Mouse (Mus musculus): ENCODE measurements around the gene Lst1.
"Not testable (repeated sequence)": the region's sequence is repeated elsewhere in the genome, so short reads cannot be mapped to it uniquely, and the experiment has no call there.

Lst1 gene

GRCm38 (mm10) chr17:35187959-35188610 lies at the start of gene Lst1:
TSS of gene Lst1 (minus strand) at chr17:35188439.
- DNase-seq (ENCODE audit: low spot score in 2 of 2) = no peak

DNA sequence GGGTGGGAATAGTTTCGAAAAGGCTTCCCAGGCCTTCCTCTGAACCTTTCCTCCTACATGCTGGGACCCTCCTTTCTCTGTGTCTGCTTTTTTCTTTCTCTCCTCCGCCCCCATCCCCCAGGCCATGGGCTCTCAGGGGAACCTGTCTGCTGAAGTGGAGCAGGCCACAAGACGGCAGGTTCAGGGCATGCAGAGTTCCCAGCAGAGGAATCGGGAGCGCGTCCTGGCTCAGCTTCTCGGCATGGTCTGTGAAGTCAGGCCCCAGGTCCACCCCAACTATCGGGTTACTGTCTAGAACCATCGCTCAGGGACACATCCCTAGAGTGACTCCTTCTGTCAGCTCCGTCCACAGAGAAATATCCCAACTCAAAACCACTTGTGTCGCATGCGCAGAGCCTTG lies 49.3 kb upstream of the Lst1 start:
- no peak for DNase-seq (ENCODE audit: low spot score in 2 of 2)

- no peak for DNase-seq (ENCODE audit: low spot score in 2 of 2)
Measured at GRCm38 (mm10) chr17:35236996-35237395, 48.8 kb upstream of the Lst1 start.

- peak; percentile 99 for DNase-seq (ENCODE audit: low spot score in 2 of 2)
Measured at GRCm38 (mm10) chr17:35236390-35236746, 48.1 kb upstream of the Lst1 start.

GRCm38 (mm10) chr17:35235614-35236389 lies 47.6 kb upstream of the Lst1 start, which contains the start of gene Nfkbil1:
TSS of gene Nfkbil1 (minus strand) at chr17:35235792.
- peak; percentile 71 to 80 for DNase-seq (ENCODE audit: low spot score in 2 of 2)

DNA sequence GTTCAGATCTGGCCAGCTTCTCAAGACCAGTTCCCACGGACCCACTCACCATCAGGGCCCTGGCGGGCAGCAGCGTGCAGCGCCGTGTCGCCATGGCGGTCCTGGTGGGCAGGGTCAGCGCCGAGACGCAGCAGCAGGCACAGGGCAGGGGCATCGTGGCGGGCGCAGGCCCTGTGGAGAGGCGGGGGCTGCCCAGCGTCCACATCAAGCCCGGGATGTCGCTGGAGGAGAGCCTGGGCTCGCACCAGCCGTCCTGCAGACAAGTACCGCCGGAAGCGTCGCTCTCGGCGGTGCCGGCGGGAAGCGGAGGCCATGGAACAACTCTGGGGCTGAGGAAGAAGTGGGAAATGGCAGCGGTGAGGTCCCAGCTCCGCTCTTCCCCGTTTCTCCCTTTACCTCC lies 46.7 kb upstream of the Lst1 start:
- no peak for DNase-seq (ENCODE audit: low spot score in 2 of 2)

- not testable (repeated sequence) for DNase-seq (ENCODE audit: low spot score in 2 of 2)
Measured at GRCm38 (mm10) chr17:35234090-35234489, 45.9 kb upstream of the Lst1 start.

- no peak for DNase-seq (ENCODE audit: low spot score in 2 of 2)
Measured at GRCm38 (mm10) chr17:35233114-35233980, 45.1 kb upstream of the Lst1 start, which contains the start of gene Atp6v1g2. TSS of gene Atp6v1g2 (plus strand) at chr17:35233660.

DNA sequence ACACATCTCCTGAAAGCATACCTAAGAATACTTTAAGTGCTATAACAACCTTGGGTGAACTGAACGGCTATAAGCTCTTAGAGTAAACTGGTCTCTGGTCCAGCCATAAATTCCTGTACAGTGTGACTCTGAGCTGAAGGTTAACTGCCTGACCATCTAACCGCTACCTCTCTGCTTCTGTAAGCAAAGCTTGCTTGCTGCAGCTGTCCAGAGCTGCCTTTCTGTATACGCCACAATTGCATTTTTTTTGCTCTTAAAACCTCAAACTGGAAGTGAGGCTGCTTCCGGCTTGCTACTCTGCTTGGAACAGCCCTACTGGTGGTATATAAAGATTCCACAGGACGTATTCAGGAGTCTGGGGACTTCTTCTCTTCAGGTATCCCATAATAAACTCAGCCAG lies 44.4 kb upstream of the Lst1 start:
- DNase-seq (ENCODE audit: low spot score in 2 of 2) = no peak

- DNase-seq (ENCODE audit: low spot score in 2 of 2) = peak; percentile 77 to 86
Measured at GRCm38 (mm10) chr17:35232043-35232442, 43.8 kb upstream of the Lst1 start.

DNA sequence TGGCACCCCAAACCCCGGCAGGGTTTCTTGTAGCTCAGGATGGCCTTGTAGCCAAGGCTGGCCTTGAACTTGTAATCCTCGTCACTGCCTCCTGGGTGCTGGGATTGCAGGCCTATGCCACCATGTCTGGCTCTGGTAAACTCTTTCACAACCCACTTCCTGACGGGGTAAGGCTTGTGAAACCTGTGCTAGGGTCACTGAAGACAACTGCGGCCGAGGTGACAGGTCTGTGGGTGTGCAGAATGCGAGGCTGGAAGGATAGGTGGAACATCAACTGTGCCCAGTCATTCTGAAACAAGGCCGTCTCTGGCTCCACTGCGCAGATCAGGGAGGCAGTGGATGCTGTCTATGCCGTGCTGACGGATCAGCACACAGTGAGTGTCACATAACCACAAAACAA lies 42.8 kb upstream of the Lst1 start:
- DNase-seq (ENCODE audit: low spot score in 2 of 2) = no peak

GRCm38 (mm10) chr17:35226561-35227046 lies 38.4 kb upstream of the Lst1 start:
- DNase-seq (ENCODE audit: low spot score in 2 of 2) = no peak

DNA sequence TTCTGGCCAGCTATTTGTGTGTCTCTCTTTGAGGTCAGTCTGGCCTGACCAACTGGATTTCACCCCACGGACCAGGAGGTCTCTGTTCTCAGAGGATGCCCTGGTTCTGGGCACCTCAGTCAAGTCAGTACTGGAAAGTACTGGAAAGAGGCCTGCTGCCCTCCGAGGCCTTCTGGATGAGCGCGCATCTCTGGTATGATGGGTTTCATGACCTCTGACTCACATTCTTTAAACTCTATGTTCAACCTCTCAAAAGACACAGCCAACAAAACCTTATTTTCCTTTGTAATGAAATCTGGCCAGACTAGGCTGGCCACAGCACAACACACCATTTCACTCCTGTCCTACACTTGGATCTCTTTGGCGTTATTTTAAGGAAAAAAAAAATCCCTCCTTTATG lies 37.2 kb upstream of the Lst1 start:
- DNase-seq (ENCODE audit: low spot score in 2 of 2) = no peak

GRCm38 (mm10) chr17:35224641-35225040 lies 36.4 kb upstream of the Lst1 start:
- DNase-seq (ENCODE audit: low spot score in 2 of 2) = no peak

DNA sequence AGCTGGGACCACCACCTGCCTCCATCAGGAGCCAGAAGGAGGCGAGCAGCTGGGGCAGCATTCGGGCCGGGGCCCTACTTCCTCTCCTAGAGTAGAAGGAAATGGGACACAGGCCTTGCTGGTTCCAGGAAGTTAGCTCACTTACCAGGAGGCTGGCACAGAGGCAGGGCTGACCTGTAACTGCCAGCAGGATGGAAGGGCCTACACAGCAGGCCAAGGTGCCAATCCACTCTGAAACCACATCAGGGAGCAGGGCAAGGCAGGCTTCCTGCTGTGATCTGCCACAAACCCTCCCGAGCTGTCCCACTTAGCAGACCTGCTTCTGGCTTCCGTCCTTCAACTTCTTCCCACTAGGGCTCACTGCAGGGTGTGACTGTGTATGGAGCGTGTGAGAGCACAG lies 34.1 kb upstream of the Lst1 start:
- DNase-seq (ENCODE audit: low spot score in 2 of 2) = no peak

GRCm38 (mm10) chr17:35220156-35220952 lies 32.1 kb upstream of the Lst1 start, which contains the start of gene Gm16181:
TSS of gene Gm16181 (plus strand) at chr17:35220834.
- no peak for DNase-seq (ENCODE audit: low spot score in 2 of 2)

GRCm38 (mm10) chr17:35219601-35220041 lies 31.4 kb upstream of the Lst1 start:
- DNase-seq (ENCODE audit: low spot score in 2 of 2) = no peak

- no peak for DNase-seq (ENCODE audit: low spot score in 2 of 2)
Measured at GRCm38 (mm10) chr17:35218516-35219193, 30.4 kb upstream of the Lst1 start.

DNA sequence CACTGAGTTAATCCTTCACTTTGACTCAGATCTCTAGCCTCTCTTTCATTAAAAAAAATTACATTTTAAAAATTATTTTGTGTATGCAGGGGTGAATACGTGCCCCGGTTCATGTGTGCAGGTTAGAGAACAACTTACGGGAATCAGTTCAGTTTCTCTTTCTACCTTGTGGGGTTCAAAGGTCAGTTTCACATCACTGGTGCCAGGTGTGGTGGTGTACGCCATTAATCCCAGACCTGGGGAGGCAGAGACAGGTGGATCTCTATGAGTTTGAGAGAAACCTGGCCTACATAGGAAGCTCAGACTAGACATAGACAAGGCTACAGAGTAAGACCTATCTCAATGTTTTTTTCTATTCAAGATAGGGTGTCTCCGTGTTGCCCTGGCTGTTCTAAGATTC lies 24.8 kb upstream of the Lst1 start:
- no peak for DNase-seq (ENCODE audit: low spot score in 2 of 2)

- DNase-seq (ENCODE audit: low spot score in 2 of 2) = no peak
Measured at GRCm38 (mm10) chr17:35210593-35210992, 22.4 kb upstream of the Lst1 start.

Measured in spleen, postnatal 14 days (tissue).